In genomic region chr10:79916081-79916480, GRCm38 (mm10) we compare ENCODE assay signal across 7 mouse cellular contexts. TPM values are rescaled to one million over a fixed set of nuclear protein-coding genes. Genes with fewer than 3 reads are reported as not detected.
DNase-seq lines count a peak whose midpoint lies in the region; ATAC-seq and TF ChIP-seq lines count a peak whose summit lies in the region.

No protein-coding gene starts in this region.

- H3K27ac ChIP-seq in lung, embryonic 14.5 days (ENCODE audit: low read depth): peak overlapping the region; percentile 83; the same call in 1 of the 2 replicates
- peak overlapping the region; percentile 67; the same call in 1 of the 2 replicates for H3K27ac ChIP-seq in embryonic facial prominence, embryonic 12.5 days
- H3K27ac ChIP-seq in hindbrain, embryonic 16.5 days (ENCODE audit: low read depth, low read length): peak overlapping the region; percentile 70; the same call in 1 of the 2 replicates
- peak overlapping the region; percentile 70; the same call in 1 of the 2 replicates for H3K27ac ChIP-seq in midbrain, postnatal 0 days (ENCODE audit: low read depth, low read length)

- TF ChIP-seq CTCF in lung, embryonic 14.5 days (IDR thresholded peaks at IDR 0.05; ENCODE audit: low read depth): no peak
- TF ChIP-seq CTCF in midbrain, postnatal 0 days (IDR thresholded peaks at IDR 0.05): no peak

- peak overlapping the region; percentile 84 for H3K4me3 ChIP-seq in lung, embryonic 14.5 days (ENCODE audit: low read depth, low read length)
- peak overlapping the region; percentile 77 for H3K4me3 ChIP-seq in embryonic facial prominence, embryonic 12.5 days
- H3K4me3 ChIP-seq in hindbrain, embryonic 16.5 days (ENCODE audit: low read length): peak overlapping the region; percentile 73
- H3K4me3 ChIP-seq in midbrain, postnatal 0 days (ENCODE audit: low read depth, low read length): peak overlapping the region; percentile 59

- no peak for ATAC-seq in lung, embryonic 14.5 days (ENCODE audit: insufficient read depth)
- no peak for ATAC-seq in embryonic facial prominence, embryonic 12.5 days (ENCODE audit: insufficient number of reproducible peaks, insufficient read depth, low FRiP score, low TSS enrichment)
- ATAC-seq in hindbrain, embryonic 16.5 days: no peak
- ATAC-seq in midbrain, postnatal 0 days (ENCODE audit: low FRiP score): no peak

- peak overlapping the region; percentile 97 for H3K4me2 ChIP-seq in lung, embryonic 14.5 days
- peak overlapping the region; percentile 90 for H3K4me2 ChIP-seq in embryonic facial prominence, embryonic 12.5 days (replicated peaks)
- H3K4me2 ChIP-seq in hindbrain, embryonic 16.5 days (ENCODE audit: low read length): peak overlapping the region; percentile 89
- peak overlapping the region; percentile 95 for H3K4me2 ChIP-seq in midbrain, postnatal 0 days (ENCODE audit: low read depth, low read length, poor library complexity, severe bottlenecking)

- H3K9me3 ChIP-seq in lung, embryonic 14.5 days (ENCODE audit: low read depth, low read length): no peaks in the 10 kb centered on the region
- H3K9me3 ChIP-seq in embryonic facial prominence, embryonic 12.5 days: no peaks in the 10 kb centered on the region
- H3K9me3 ChIP-seq in hindbrain, embryonic 16.5 days (ENCODE audit: control insufficient read depth, low read length): no peaks in the 10 kb centered on the region
- H3K9me3 ChIP-seq in midbrain, postnatal 0 days (ENCODE audit: low read length): no peaks in the 10 kb centered on the region

- H3K4me1 ChIP-seq in lung, embryonic 14.5 days (ENCODE audit: insufficient read depth): peaks cover 5% of the 10 kb centered on the region; the same call in 1 of the 2 replicates
- peaks cover 51% of the 10 kb centered on the region for H3K4me1 ChIP-seq in embryonic facial prominence, embryonic 12.5 days
- H3K4me1 ChIP-seq in hindbrain, embryonic 16.5 days (ENCODE audit: control insufficient read depth, insufficient read depth, low read depth, low read length): peaks cover 30% of the 10 kb centered on the region
- H3K4me1 ChIP-seq in midbrain, postnatal 0 days (ENCODE audit: insufficient read depth, low read length): peaks cover 12% of the 10 kb centered on the region; the same call in 1 of the 2 replicates

- peak overlapping the region; percentile 93 for H3K9ac ChIP-seq in lung, embryonic 14.5 days
- peak overlapping the region; percentile 95 for H3K9ac ChIP-seq in embryonic facial prominence, embryonic 12.5 days
- H3K9ac ChIP-seq in hindbrain, embryonic 16.5 days (ENCODE audit: low read depth, low read length): peak overlapping the region; percentile 94
- peak overlapping the region; percentile 86 for H3K9ac ChIP-seq in midbrain, postnatal 0 days (replicated peaks; ENCODE audit: low read length, poor library complexity, severe bottlenecking)

- WGBS in lung, embryonic 14.5 days: 6% methylated on average over 8 of the region's 8 CpGs
- 8% methylated on average over 8 of the region's 8 CpGs for WGBS in embryonic facial prominence, embryonic 12.5 days
- WGBS in hindbrain, embryonic 16.5 days: 8% methylated on average over 8 of the region's 8 CpGs
- WGBS in midbrain, postnatal 0 days: 7% methylated on average over 8 of the region's 8 CpGs

- H3K27me3 ChIP-seq in lung, embryonic 14.5 days (ENCODE audit: insufficient read depth, low read length): peaks cover 38% of the 10 kb centered on the region
- peaks cover 40% of the 10 kb centered on the region for H3K27me3 ChIP-seq in embryonic facial prominence, embryonic 12.5 days
- peaks cover 34% of the 10 kb centered on the region for H3K27me3 ChIP-seq in hindbrain, embryonic 16.5 days (replicated peaks; ENCODE audit: control insufficient read depth, insufficient read depth, low read length)
- peaks cover 33% of the 10 kb centered on the region for H3K27me3 ChIP-seq in midbrain, postnatal 0 days (ENCODE audit: insufficient read depth, low read length)

- no peak for DNase-seq in lung, embryonic 14.5 days
- DNase-seq in lung, postnatal 4 days: no peak
- no peak for DNase-seq in midbrain, postnatal 0 days (ENCODE audit: low spot score)
- DNase-seq in thymus, postnatal 10 days (ENCODE audit: low spot score in 2 of 2): no peak
- DNase-seq in urinary bladder, postnatal 4 days (ENCODE audit: low spot score in 2 of 2): no peak

- H3K36me3 ChIP-seq in lung, embryonic 14.5 days (ENCODE audit: insufficient read depth): peaks cover 16% of the 10 kb centered on the region
- H3K36me3 ChIP-seq in embryonic facial prominence, embryonic 12.5 days: peaks cover 17% of the 10 kb centered on the region
- H3K36me3 ChIP-seq in hindbrain, embryonic 16.5 days (ENCODE audit: control insufficient read depth, insufficient read depth, low read length): 0 out of 2 replicates have a peak, but pooled peaks cover 2% of the 10 kb centered on the region
- peaks cover 10% of the 10 kb centered on the region; the same call in 1 of the 2 replicates for H3K36me3 ChIP-seq in midbrain, postnatal 0 days (ENCODE audit: insufficient read depth, low read length)

RNA-seq across cellular contexts. Expression of gene Kiss1r, which starts 0.7 kb away (rescaled TPM):
- polyA plus RNA-seq in lung, embryonic 14.5 days (2014; fragmentation: Nextera tagmentation; extraction: Ambion mirVana): 0.70 and 1.2 TPM in 2 replicates
- 0.85 and 1.4 TPM in 2 replicates for polyA plus RNA-seq in embryonic facial prominence, embryonic 12.5 days (2016; fragmentation: Nextera tagmentation; extraction: Ambion mirVana)
- polyA plus RNA-seq in hindbrain, embryonic 16.5 days (2015; fragmentation: Nextera tagmentation; extraction: Ambion mirVana): 3.1 and 3.7 TPM in 2 replicates
- 6.1 and 9.6 TPM in 2 replicates for total RNA-seq in midbrain, postnatal 0 days (2014; rRNA removed)
- 4.4 and 5.5 TPM in 2 replicates for polyA plus RNA-seq in midbrain, postnatal 0 days (2015; fragmentation: Nextera tagmentation; extraction: Ambion mirVana)

RNA-seq across cellular contexts. Expression of gene R3hdm4, which starts 4.9 kb away (rescaled TPM):
- polyA plus RNA-seq in lung, embryonic 14.5 days (2014; fragmentation: Nextera tagmentation; extraction: Ambion mirVana): 127 and 132 TPM in 2 replicates
- polyA plus RNA-seq in embryonic facial prominence, embryonic 12.5 days (2016; fragmentation: Nextera tagmentation; extraction: Ambion mirVana): 159 and 166 TPM in 2 replicates
- 293 and 300 TPM in 2 replicates for polyA plus RNA-seq in hindbrain, embryonic 16.5 days (2015; fragmentation: Nextera tagmentation; extraction: Ambion mirVana)
- total RNA-seq in midbrain, postnatal 0 days (2014; rRNA removed): 108 and 118 TPM in 2 replicates
- 301 and 323 TPM in 2 replicates for polyA plus RNA-seq in midbrain, postnatal 0 days (2015; fragmentation: Nextera tagmentation; extraction: Ambion mirVana)

RNA-seq across cellular contexts. Expression of gene Gm26602, which starts 5.4 kb away (rescaled TPM):
- 4.1 TPM in 1 of 2 replicates, not detected in the other for polyA plus RNA-seq in lung, embryonic 14.5 days (2014; fragmentation: Nextera tagmentation; extraction: Ambion mirVana)
- polyA plus RNA-seq in embryonic facial prominence, embryonic 12.5 days (2016; fragmentation: Nextera tagmentation; extraction: Ambion mirVana): 5.0 and 18.8 TPM in 2 replicates
- 1.4 and 18.3 TPM in 2 replicates for polyA plus RNA-seq in hindbrain, embryonic 16.5 days (2015; fragmentation: Nextera tagmentation; extraction: Ambion mirVana)
- not detected in 2 replicates for total RNA-seq in midbrain, postnatal 0 days (2014; rRNA removed)
- 7.4 and 17.3 TPM in 2 replicates for polyA plus RNA-seq in midbrain, postnatal 0 days (2015; fragmentation: Nextera tagmentation; extraction: Ambion mirVana)

RNA-seq across cellular contexts. Expression of gene Med16, which starts 7.4 kb away (rescaled TPM):
- 55.5 and 58.7 TPM in 2 replicates for polyA plus RNA-seq in lung, embryonic 14.5 days (2014; fragmentation: Nextera tagmentation; extraction: Ambion mirVana)
- polyA plus RNA-seq in embryonic facial prominence, embryonic 12.5 days (2016; fragmentation: Nextera tagmentation; extraction: Ambion mirVana): 60.4 and 60.9 TPM in 2 replicates
- 48.2 and 53.8 TPM in 2 replicates for polyA plus RNA-seq in hindbrain, embryonic 16.5 days (2015; fragmentation: Nextera tagmentation; extraction: Ambion mirVana)
- 75.9 and 79.6 TPM in 2 replicates for total RNA-seq in midbrain, postnatal 0 days (2014; rRNA removed)
- 54.9 and 55.3 TPM in 2 replicates for polyA plus RNA-seq in midbrain, postnatal 0 days (2015; fragmentation: Nextera tagmentation; extraction: Ambion mirVana)

RNA-seq across cellular contexts. Expression of gene Arid3a, which starts 10.8 kb away (rescaled TPM):
- polyA plus RNA-seq in lung, embryonic 14.5 days (2014; fragmentation: Nextera tagmentation; extraction: Ambion mirVana): 5.1 and 5.4 TPM in 2 replicates
- 4.9 and 6.6 TPM in 2 replicates for polyA plus RNA-seq in embryonic facial prominence, embryonic 12.5 days (2016; fragmentation: Nextera tagmentation; extraction: Ambion mirVana)
- polyA plus RNA-seq in hindbrain, embryonic 16.5 days (2015; fragmentation: Nextera tagmentation; extraction: Ambion mirVana): 1.6 and 1.7 TPM in 2 replicates
- total RNA-seq in midbrain, postnatal 0 days (2014; rRNA removed): 9.0 and 9.5 TPM in 2 replicates
- 3.1 and 3.3 TPM in 2 replicates for polyA plus RNA-seq in midbrain, postnatal 0 days (2015; fragmentation: Nextera tagmentation; extraction: Ambion mirVana)
